Mouse (Mus musculus) kidney, adult 2 months (tissue): ENCODE measurements at regions not wholly inside any gene's neighbourhood (a gene's known extent, or its start where the extent isn't known, plus 50 kb on each side); places are given as distances from the start of the nearest gene placed in this dataset.

Source experiments
- CTCF ChIP-seq: fragments of 200-500 bp; conservative IDR thresholded peaks from 2 replicates; pipeline ENCODE4 v1.5.1; 2011; ENCODE audit warnings: low read depth, mild to moderate bottlenecking, control low read depth, low read length, moderate library complexity, mixed read lengths; ENCODE audit not compliant: insufficient read depth, insufficient read length
- POLR2A ChIP-seq: fragments of 200-500 bp; IDR thresholded peaks from one replicate; pipeline ENCODE4 v1.6.1; 2011; ENCODE audit warnings: low read depth, low read length, control low read depth

- TF ChIP-seq CTCF (peak; percentile 69), POLR2A (no peak)
Observed at GRCm38 (mm10) chr6:25276221-25276620, 320.1 kb upstream of the Tmem229a start.
